Mouse (Mus musculus): ENCODE measurements around the gene Ttll13. TPM values are rescaled to one million over a fixed set of nuclear protein-coding genes. Genes with fewer than 3 reads are reported as not detected.

The Ttll13 gene
- polyA plus RNA-seq, 2 experiments from 2014 or later = 0.62 TPM; not detected in 1

Other genes with a start within 250 kb of the Ttll13 start
- gene Zfp710, start 221.6 kb upstream of the Ttll13 start, polyA plus RNA-seq (2017; shearing (Covaris generic)) = 1 to 10 TPM; 4.2 to 4.6 TPM
- gene Idh2, start 131.0 kb upstream of the Ttll13 start, polyA plus RNA-seq (2017; shearing (Covaris generic)) = 10 to 100 TPM; 24.8 to 31.7 TPM
- 10 to 100 TPM; 16.5 to 26.1 TPM for gene Sema4b, start 59.5 kb upstream of the Ttll13 start, polyA plus RNA-seq (2017; shearing (Covaris generic))
- gene Cib1, start 13.6 kb upstream of the Ttll13 start, polyA plus RNA-seq (2017; shearing (Covaris generic)) = 100 to 1,000 TPM; 120 to 148 TPM
- 1 to 10 TPM; 5.5 to 9.4 TPM for gene Gdpgp1, start 13.5 kb upstream of the Ttll13 start, polyA plus RNA-seq (2017; shearing (Covaris generic))
- gene Ngrn, start 14.8 kb downstream of the Ttll13 start, polyA plus RNA-seq (2017; shearing (Covaris generic)) = 10 to 100 TPM; 26.9 to 28.4 TPM
- gene Vps33b, start 23.3 kb downstream of the Ttll13 start, polyA plus RNA-seq (2017; shearing (Covaris generic)) = 10 to 100 TPM; 25.8 to 34.2 TPM
- 10 to 100 TPM; 49.3 to 56.0 TPM for gene Prc1, start 48.1 kb downstream of the Ttll13 start, polyA plus RNA-seq (2017; shearing (Covaris generic))
- 1 to 10 TPM; 4.4 to 4.6 TPM for gene Rccd1, start 78.1 kb downstream of the Ttll13 start, polyA plus RNA-seq (2017; shearing (Covaris generic))
- 10 to 100 TPM; 31.9 to 45.2 TPM for gene Unc45a, start 94.6 kb downstream of the Ttll13 start, polyA plus RNA-seq (2017; shearing (Covaris generic))
- 1 to 10 TPM; 8.6 to 9.0 TPM for gene Hddc3, start 96.7 kb downstream of the Ttll13 start, polyA plus RNA-seq (2017; shearing (Covaris generic))
- gene Man2a2, start 125.0 kb downstream of the Ttll13 start, polyA plus RNA-seq (2017; shearing (Covaris generic)) = 10 to 100 TPM; 15.8 to 21.8 TPM
- 1 to 10 TPM; 2.0 to 4.5 TPM for gene Fes, start 141.6 kb downstream of the Ttll13 start, polyA plus RNA-seq (2017; shearing (Covaris generic))
- gene Furin, start 159.1 kb downstream of the Ttll13 start, polyA plus RNA-seq (2017; shearing (Covaris generic)) = 10 to 100 TPM; 10.6 to 15.2 TPM